Mouse (Mus musculus) neural tube, embryonic 15.5 days (tissue): ENCODE data around the gene Mif4gd. TPM values are rescaled to one million over a fixed set of nuclear protein-coding genes. Genes with fewer than 3 reads are reported as not detected.

Experiments used
- ATAC-seq: fragments of 200-750 bp; cut with Nextera tagmentation; 2 replicates; pipeline ENCODE4 v1.8.0; 2017; ENCODE audit warnings: mild to moderate bottlenecking, moderate TSS enrichment, moderate library complexity; ENCODE audit not compliant: low FRiP score
- H3K27ac ChIP-seq: fragments of 300-500 bp; sonication (generic); replicated peaks from 2 replicates; pipeline ENCODE4 v1.5.1; 2015; ENCODE audit warnings: mild to moderate bottlenecking, inconsistent platforms
- H3K27me3 ChIP-seq: fragments of 300-500 bp; sonication (generic); replicated peaks from 2 replicates; pipeline ENCODE4 v1.6.1; 2015; ENCODE audit warnings: inconsistent platforms
- H3K36me3 ChIP-seq: fragments of 300-500 bp; sonication (generic); 2 replicates; pipeline ENCODE4 v1.6.1; 2015; ENCODE audit warnings: inconsistent platforms
- H3K4me1 ChIP-seq: fragments of 300-500 bp; sonication (generic); 2 replicates; pipeline ENCODE4 v1.6.1; 2015; ENCODE audit warnings: inconsistent platforms
- H3K4me2 ChIP-seq: fragments of 300-500 bp; sonication (generic); 2 replicates; pipeline ENCODE4 v1.6.1; 2015; ENCODE audit warnings: inconsistent platforms, mild to moderate bottlenecking, moderate library complexity
- H3K4me3 ChIP-seq: fragments of 300-500 bp; sonication (generic); replicated peaks from 2 replicates; pipeline ENCODE4 v1.5.1; 2015; ENCODE audit warnings: mild to moderate bottlenecking, inconsistent platforms
- H3K9ac ChIP-seq: fragments of 300-500 bp; sonication (generic); replicated peaks from 2 replicates; pipeline ENCODE4 v1.6.1; 2015; ENCODE audit warnings: mild to moderate bottlenecking, inconsistent platforms
- H3K9me3 ChIP-seq: fragments of 300-500 bp; sonication (generic); replicated peaks from 2 replicates; pipeline ENCODE4 v1.6.1; 2016; ENCODE audit warnings: inconsistent platforms
- WGBS: fragments of 180-500 bp; shearing (Covaris S2); methylation state at CpG from one replicate; pipeline ENCODE4 v1.1.7; 2015; ENCODE audit warnings: mixed read lengths; 5-methylcytosine and 5-hydroxymethylcytosine counted together
- polyA plus RNA-seq: library from polyadenylated mRNA; unstranded; fragments of >200 nt; fragmentation: Nextera tagmentation; extraction: Ambion mirVana; gene quantifications from 2 replicates; pipeline ENCODE4 v1.2.1, GENCODE M21; 2015

Gene Mif4gd
- polyA plus RNA-seq, 1 experiment from 2014 or later: 11.5 TPM

DNA sequence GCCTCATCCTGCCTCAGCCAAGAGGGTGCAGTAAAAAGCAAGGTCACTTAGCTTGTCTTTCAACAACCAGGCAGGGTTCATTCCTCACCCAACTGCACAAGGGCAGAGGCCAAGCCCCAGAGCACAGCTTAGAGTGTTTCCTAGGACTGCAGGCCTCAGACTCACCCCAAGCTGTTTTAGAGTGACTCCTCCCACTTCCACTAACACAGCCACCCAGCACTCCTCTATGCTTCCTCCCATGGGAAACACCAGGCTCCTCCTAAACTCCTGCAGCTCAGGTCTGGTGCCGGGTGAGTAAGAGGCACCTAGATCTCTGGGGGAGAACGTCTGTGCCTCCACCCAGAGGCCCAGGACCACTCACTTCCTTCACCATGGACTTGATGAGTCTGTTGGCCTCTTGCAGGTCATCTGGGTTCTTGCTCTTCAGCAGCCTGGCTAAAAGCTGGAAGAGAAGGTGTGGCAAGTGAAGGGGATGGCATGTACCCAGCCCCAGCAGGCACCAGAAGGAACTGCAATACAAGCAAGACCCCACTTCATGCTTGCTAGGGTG, 22.2 kb downstream of the Mif4gd start:
- Histone ChIP-seq H3K36me3 (peaks cover 86% of the 10 kb centered on the region), H3K27ac (no peak overlapping the region), H3K4me3 (no peak overlapping the region), H3K4me1 (no peaks in the 10 kb centered on the region), H3K4me2 (no peak overlapping the region), H3K9me3 (no peaks in the 10 kb centered on the region), H3K27me3 (no peaks in the 10 kb centered on the region), H3K9ac (no peak overlapping the region)
- ATAC-seq: no peak
- 90% methylated on average over 2 of the region's 2 CpGs for whole genome bisulfite sequencing

DNA sequence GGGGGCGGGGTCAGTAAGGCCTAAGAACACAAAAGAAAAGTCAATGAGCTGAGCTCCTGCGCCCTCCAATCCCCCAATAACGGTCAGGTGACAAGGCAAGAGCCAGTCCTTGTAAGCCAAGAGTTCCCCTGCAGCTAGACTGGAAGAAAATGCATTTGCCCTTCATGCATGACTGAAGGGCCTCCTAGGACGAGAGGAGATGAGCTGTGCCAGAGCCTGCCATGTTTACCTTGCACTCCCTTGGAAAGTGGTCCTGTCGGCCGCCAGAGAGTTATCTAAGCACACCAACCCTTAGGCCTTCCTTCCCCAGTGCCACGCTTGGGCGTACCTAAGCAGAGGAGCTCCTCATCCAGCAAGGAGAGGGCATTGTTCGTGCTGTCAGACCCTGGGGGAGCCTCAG, 24.8 kb downstream of the Mif4gd start:
- Histone ChIP-seq H3K9me3 (no peaks in the 10 kb centered on the region), H3K9ac (no peak overlapping the region), H3K4me3 (no peak overlapping the region), H3K4me1 (no peaks in the 10 kb centered on the region), H3K27me3 (no peaks in the 10 kb centered on the region), H3K27ac (no peak overlapping the region), H3K36me3 (peaks cover 95% of the 10 kb centered on the region), H3K4me2 (no peak overlapping the region)
- WGBS: 82% methylated on average over 9 of the region's 9 CpGs
- no peak for ATAC-seq

GRCm38 (mm10) chr11:115586403-115586802, 26.4 kb downstream of the Mif4gd start:
- H3K9ac ChIP-seq: no peak overlapping the region
- no peak overlapping the region for H3K27ac ChIP-seq
- H3K36me3 ChIP-seq: peaks cover 96% of the 10 kb centered on the region
- H3K4me3 ChIP-seq: no peak overlapping the region
- no peak for ATAC-seq
- no peaks in the 10 kb centered on the region for H3K9me3 ChIP-seq
- H3K4me2 ChIP-seq: no peak overlapping the region
- no peaks in the 10 kb centered on the region for H3K27me3 ChIP-seq
- WGBS: 95% methylated on average over 9 of the region's 9 CpGs
- H3K4me1 ChIP-seq: no peaks in the 10 kb centered on the region

GRCm38 (mm10) chr11:115585573-115586100, 27.1 kb downstream of the Mif4gd start:
- 93% methylated on average over 7 of the region's 7 CpGs for WGBS
- Histone ChIP-seq H3K36me3 (peaks cover 96% of the 10 kb centered on the region), H3K4me3 (no peak overlapping the region), H3K27me3 (no peaks in the 10 kb centered on the region), H3K4me1 (no peaks in the 10 kb centered on the region), H3K4me2 (no peak overlapping the region), H3K9me3 (no peaks in the 10 kb centered on the region), H3K9ac (no peak overlapping the region), H3K27ac (no peak overlapping the region)
- no peak for ATAC-seq

- Histone ChIP-seq H3K27ac (no peak overlapping the region), H3K4me2 (no peak overlapping the region), H3K4me1 (no peaks in the 10 kb centered on the region), H3K27me3 (no peaks in the 10 kb centered on the region), H3K4me3 (no peak overlapping the region), H3K9me3 (no peaks in the 10 kb centered on the region), H3K9ac (no peak overlapping the region), H3K36me3 (peaks cover 92% of the 10 kb centered on the region)
- WGBS: 91% methylated on average over 10 of the region's 10 CpGs
- ATAC-seq: no peak
Observed at GRCm38 (mm10) chr11:115584376-115585073, 28.2 kb downstream of the Mif4gd start.

DNA sequence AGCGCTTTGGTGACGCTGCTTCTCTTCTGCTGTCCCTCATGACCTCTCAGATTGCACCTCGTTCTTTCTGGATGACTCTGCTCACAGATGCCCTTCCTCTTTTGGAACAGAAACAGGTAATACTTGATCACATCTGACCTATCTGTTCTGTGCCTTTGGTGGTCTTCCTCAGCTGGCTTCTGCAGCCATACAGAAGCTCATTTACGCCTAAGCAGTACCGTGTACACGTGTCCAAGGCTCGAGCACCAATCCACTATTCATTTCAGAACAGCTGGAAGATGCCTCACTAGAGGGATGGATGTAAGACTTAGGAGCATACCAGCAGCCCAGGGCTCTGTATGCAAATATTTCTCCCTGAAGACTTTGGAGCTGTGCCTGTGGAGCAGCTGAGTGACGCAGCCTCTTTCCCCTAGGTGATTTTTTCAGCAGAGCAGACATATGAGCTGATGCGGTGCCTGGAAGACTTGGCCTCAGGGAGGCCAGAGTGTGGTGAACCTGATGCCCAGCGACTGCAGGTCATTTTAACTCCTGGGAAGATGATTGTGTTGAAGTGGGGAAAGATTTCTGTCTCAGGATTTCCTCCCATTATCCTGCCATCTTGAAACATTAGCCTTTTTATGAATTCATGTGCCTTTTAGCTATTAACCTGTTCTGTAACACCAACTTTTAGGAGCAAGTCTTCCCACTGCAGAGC, 29.7 kb downstream of the Mif4gd start:
- no peak for ATAC-seq
- Histone ChIP-seq H3K27ac (no peak overlapping the region; the same call in 1 of the 2 replicates), H3K36me3 (peaks cover 92% of the 10 kb centered on the region), H3K27me3 (no peaks in the 10 kb centered on the region), H3K9ac (no peak overlapping the region), H3K4me1 (no peaks in the 10 kb centered on the region), H3K4me3 (no peak overlapping the region), H3K4me2 (no peak overlapping the region), H3K9me3 (no peaks in the 10 kb centered on the region)
- WGBS: 74% methylated on average over 10 of the region's 10 CpGs

- H3K4me1 ChIP-seq: no peaks in the 10 kb centered on the region
Observed at GRCm38 (mm10) chr11:115579080-115579479, 33.7 kb downstream of the Mif4gd start.

GRCm38 (mm10) chr11:115564961-115565360, 47.8 kb downstream of the Mif4gd start:
- Histone ChIP-seq H3K9me3 (no peaks in the 10 kb centered on the region), H3K36me3 (peaks cover 36% of the 10 kb centered on the region), H3K4me2 (peak overlapping the region; percentile 80), H3K4me1 (peaks cover 15% of the 10 kb centered on the region), H3K27ac (no peak overlapping the region), H3K9ac (peak overlapping the region; percentile 62), H3K4me3 (peak overlapping the region; percentile 67), H3K27me3 (no peaks in the 10 kb centered on the region)
- no peak for ATAC-seq
- 21% methylated on average over 7 of the region's 7 CpGs for WGBS

More at GRCm38 (mm10) chr11:115579080-115579479, 33.7 kb downstream of the Mif4gd start:
- ATAC-seq: no peak
- Histone ChIP-seq H3K9me3 (no peaks in the 10 kb centered on the region), H3K27me3 (no peaks in the 10 kb centered on the region), H3K36me3 (peaks cover 60% of the 10 kb centered on the region), H3K9ac (no peak overlapping the region), H3K4me3 (no peak overlapping the region), H3K4me2 (no peak overlapping the region), H3K27ac (no peak overlapping the region)

DNA sequence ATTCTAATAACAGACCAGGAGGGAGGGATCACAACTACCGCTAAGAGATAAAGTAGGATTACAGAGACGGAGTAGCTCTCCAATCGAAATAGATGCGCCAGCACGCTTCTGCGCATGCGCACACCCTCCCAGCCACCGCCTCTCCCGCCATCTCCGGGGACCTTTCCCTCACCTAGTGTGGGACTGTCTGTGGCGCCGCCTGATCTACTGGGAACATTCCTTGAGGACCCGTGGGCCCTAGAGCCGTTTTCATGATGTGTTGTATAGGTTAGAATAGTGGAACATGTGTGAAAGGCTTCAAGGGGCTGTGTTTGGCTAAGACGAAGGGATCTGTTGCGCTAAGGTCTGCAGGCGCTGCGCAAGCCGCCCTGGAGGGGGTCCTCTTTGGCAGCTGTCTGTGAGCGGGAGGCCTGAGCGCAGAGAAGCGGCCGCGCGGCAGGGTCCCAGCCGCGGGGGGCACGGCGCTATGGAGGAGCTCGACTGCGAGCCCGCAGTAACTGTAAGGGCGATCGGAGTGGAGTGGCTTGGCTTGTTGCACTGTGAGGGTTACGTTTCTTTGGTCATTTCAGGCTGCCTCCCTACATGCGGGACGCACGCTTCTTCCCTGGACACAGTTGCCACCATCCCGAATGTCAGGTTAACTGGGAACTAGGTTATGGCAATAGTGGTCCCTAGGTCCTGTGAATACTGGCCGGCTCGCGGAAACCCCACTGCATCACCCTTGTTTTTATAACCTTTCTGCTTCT, 48.5 kb downstream of the Mif4gd start, which contains the start of gene Nup85:
Gene Nup85, plus strand, starts transcription at position 371 of the 746 bp plus-strand sequence.
- Histone ChIP-seq H3K9me3 (no peaks in the 10 kb centered on the region), H3K4me1 (peaks cover 15% of the 10 kb centered on the region), H3K4me3 (peak within 1 kb of the TSS; percentile 67), H3K9ac (peak within 1 kb of the TSS; percentile 62), H3K36me3 (peaks cover 29% of the 10 kb centered on the region), H3K4me2 (peak within 1 kb of the TSS; percentile 80), H3K27ac (peak within 1 kb of the TSS; percentile 72), H3K27me3 (no peaks in the 10 kb centered on the region)
- under 1% methylated on average over 42 of the region's 42 CpGs for WGBS
- peak; percentile 91 for ATAC-seq

DNA sequence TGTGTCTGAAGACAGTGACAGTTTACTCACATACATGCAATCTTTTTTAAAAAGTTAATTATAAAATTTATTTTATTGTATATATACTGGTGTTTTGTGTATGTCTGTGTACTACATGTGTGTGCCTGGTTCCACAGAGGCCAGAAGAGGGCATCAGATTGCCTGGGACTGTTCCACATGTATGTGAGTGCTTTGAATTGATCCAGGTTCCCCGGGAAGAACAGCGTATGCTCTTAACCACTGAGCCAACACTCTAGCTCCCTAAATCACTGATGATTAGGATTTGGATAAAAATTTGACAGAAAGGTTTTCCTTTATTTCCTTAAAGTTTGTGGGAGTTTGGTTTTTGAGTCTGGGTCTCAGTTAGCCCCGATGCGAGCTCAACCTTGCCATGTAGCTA, 49.4 kb downstream of the Mif4gd start:
- Histone ChIP-seq H3K4me3 (peak overlapping the region; percentile 67), H3K9me3 (no peaks in the 10 kb centered on the region), H3K9ac (peak overlapping the region; percentile 62; the same call in 1 of the 2 replicates), H3K4me1 (peaks cover 15% of the 10 kb centered on the region), H3K27ac (peak overlapping the region; percentile 72), H3K36me3 (peaks cover 21% of the 10 kb centered on the region), H3K4me2 (peak overlapping the region; percentile 80), H3K27me3 (no peaks in the 10 kb centered on the region)
- WGBS: 46% methylated on average over 4 of the region's 4 CpGs
- ATAC-seq: no peak
